Mouse (Mus musculus) heart, embryonic 14.5 days (tissue): Measurements from ENCODE around the gene Tnfrsf17. TPM values are rescaled to one million over a fixed set of nuclear protein-coding genes. Genes with fewer than 3 reads are reported as not detected.

Experiments used
- ATAC-seq: fragments of 200-750 bp; cut with Nextera tagmentation; 2 replicates; pipeline ENCODE4 v1.8.0; 2017; ENCODE audit warnings: low read depth, moderate TSS enrichment; ENCODE audit not compliant: insufficient number of reproducible peaks, insufficient read depth, low FRiP score
- H3K27ac ChIP-seq, 2 experiments: fragments of 200-500 bp in 1 of 2; fragments of 300-500 bp in 1 of 2; sonication (generic) in 1 of 2; replicated peaks in 1 of 2; 2 replicates each; pipeline ENCODE4 v1.5.1; 2012 to 2014; ENCODE audit warnings: low read depth in 2 of 2, low read length in 2 of 2, control low read depth in 1 of 2, mild to moderate bottlenecking in 1 of 2, mixed read lengths in 1 of 2; ENCODE audit not compliant: control insufficient read depth in 1 of 2, insufficient read depth in 1 of 2
- H3K27me3 ChIP-seq: fragments of 300-500 bp; sonication (generic); 2 replicates; pipeline ENCODE4 v1.6.1; 2014; ENCODE audit warnings: mild to moderate bottlenecking, low read length, control low read depth; ENCODE audit not compliant: control insufficient read depth, insufficient read depth
- H3K36me3 ChIP-seq: fragments of 300-500 bp; sonication (generic); 2 replicates; pipeline ENCODE4 v1.6.1; 2014; ENCODE audit warnings: mild to moderate bottlenecking, control low read depth, low read length, mixed read lengths; ENCODE audit not compliant: control insufficient read depth, insufficient read depth
- H3K4me1 ChIP-seq, 2 experiments: fragments of 200-500 bp in 1 of 2; fragments of 300-500 bp in 1 of 2; sonication (generic) in 1 of 2; 2 replicates each; pipeline ENCODE4 v1.6.1; 2012 to 2014; ENCODE audit warnings: low read length in 2 of 2, control low read depth in 1 of 2, mixed read lengths in 1 of 2; ENCODE audit not compliant: control insufficient read depth in 2 of 2, insufficient read depth in 2 of 2
- H3K4me2 ChIP-seq: fragments of 300-500 bp; sonication (generic); 2 replicates; pipeline ENCODE4 v1.6.1; 2014; ENCODE audit warnings: mild to moderate bottlenecking, low read length
- H3K4me3 ChIP-seq, 2 experiments: fragments of 200-500 bp in 1 of 2; fragments of 300-500 bp in 1 of 2; sonication (generic) in 1 of 2; 2 replicates each; pipeline ENCODE4 v1.5.1; 2012 to 2014; ENCODE audit warnings: low read length in 2 of 2, mild to moderate bottlenecking in 2 of 2, control low read depth in 1 of 2, low read depth in 1 of 2, moderate library complexity in 1 of 2; ENCODE audit not compliant: control insufficient read depth in 1 of 2, insufficient read depth in 1 of 2
- H3K9ac ChIP-seq: fragments of 300-500 bp; sonication (generic); 2 replicates; pipeline ENCODE4 v1.6.1; 2014; ENCODE audit warnings: mild to moderate bottlenecking, low read length
- H3K9me3 ChIP-seq: fragments of 300-500 bp; sonication (generic); 2 replicates; pipeline ENCODE4 v1.6.1; 2016; ENCODE audit warnings: low read length, control low read depth; ENCODE audit not compliant: control insufficient read depth
- WGBS: fragments of 180-500 bp; shearing (Covaris S2); extraction: QIAGEN DNeasy Blood & Tissue Kit; methylation state at CpG from one replicate; pipeline ENCODE4 v1.1.7; 2014; 5-methylcytosine and 5-hydroxymethylcytosine counted together
- polyA plus RNA-seq: library from polyadenylated mRNA; unstranded; fragments of >200 nt; fragmentation: Nextera tagmentation; extraction: Ambion mirVana; gene quantifications from 2 replicates; pipeline ENCODE4 v1.2.1, GENCODE M21; 2014

Tnfrsf17 gene
- polyA plus RNA-seq, 1 experiment from 2014 or later: not detected

DNA sequence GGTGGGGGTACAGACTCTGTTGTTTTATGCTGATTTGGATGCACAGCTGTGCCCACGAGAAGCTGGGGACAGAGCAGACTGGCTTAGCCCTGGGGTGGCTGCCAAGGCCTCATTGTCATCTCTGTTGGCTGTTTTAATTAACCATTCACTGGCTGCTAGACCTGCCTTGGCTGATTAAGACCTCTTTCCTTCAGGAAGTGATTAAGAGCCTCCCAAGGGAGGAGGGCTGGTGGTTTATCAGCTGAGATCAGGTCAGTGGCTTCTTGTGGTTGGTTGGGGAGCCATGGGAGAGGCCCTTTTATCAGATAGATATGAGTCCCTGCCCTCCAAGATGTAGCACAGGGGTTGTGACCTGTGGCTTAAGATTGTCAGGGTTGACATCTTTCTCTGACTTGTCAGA lies 56.0 kb downstream of the Tnfrsf17 start:
- ATAC-seq: no peak
- Histone ChIP-seq H3K9me3 (no peaks in the 10 kb centered on the region), H3K4me1 (peaks cover 12 to 15% of the 10 kb centered on the region in 2 experiments), H3K27ac (no peak overlapping the region), H3K27me3 (no peaks in the 10 kb centered on the region), H3K9ac (no peak overlapping the region), H3K4me3 (no peak overlapping the region), H3K36me3 (no peaks in the 10 kb centered on the region), H3K4me2 (no peak overlapping the region)
- 11% methylated on average over 1 of the region's 1 CpGs for WGBS

Other genes starting within 250 kb of the Tnfrsf17 start
- 71.8 and 75.7 TPM in 2 replicates for gene Litaf, start 247.7 kb upstream of the Tnfrsf17 start, polyA plus RNA-seq
- gene Txndc11, start 179.2 kb upstream of the Tnfrsf17 start, polyA plus RNA-seq: 31.9 and 33.8 TPM in 2 replicates
- gene Zc3h7a, start 137.4 kb upstream of the Tnfrsf17 start, polyA plus RNA-seq: 70.6 and 72.1 TPM in 2 replicates
- 119 and 124 TPM in 2 replicates for gene Rsl1d1, start 110.5 kb upstream of the Tnfrsf17 start, polyA plus RNA-seq
- 56.6 and 58.1 TPM in 2 replicates for gene Gspt1, start 59.5 kb upstream of the Tnfrsf17 start, polyA plus RNA-seq
- 7.4 and 7.7 TPM in 2 replicates for gene Snx29, start 9.1 kb downstream of the Tnfrsf17 start, polyA plus RNA-seq